Mouse (Mus musculus): ENCODE measurements at regions not wholly inside any gene's neighbourhood (a gene's known extent, or its start where the extent isn't known, plus 50 kb on each side); places are given as distances from the start of the nearest gene placed in this dataset.
A peak's percentile ranks its signal among the peaks of the same experiment; 100 is the strongest.

DNA sequence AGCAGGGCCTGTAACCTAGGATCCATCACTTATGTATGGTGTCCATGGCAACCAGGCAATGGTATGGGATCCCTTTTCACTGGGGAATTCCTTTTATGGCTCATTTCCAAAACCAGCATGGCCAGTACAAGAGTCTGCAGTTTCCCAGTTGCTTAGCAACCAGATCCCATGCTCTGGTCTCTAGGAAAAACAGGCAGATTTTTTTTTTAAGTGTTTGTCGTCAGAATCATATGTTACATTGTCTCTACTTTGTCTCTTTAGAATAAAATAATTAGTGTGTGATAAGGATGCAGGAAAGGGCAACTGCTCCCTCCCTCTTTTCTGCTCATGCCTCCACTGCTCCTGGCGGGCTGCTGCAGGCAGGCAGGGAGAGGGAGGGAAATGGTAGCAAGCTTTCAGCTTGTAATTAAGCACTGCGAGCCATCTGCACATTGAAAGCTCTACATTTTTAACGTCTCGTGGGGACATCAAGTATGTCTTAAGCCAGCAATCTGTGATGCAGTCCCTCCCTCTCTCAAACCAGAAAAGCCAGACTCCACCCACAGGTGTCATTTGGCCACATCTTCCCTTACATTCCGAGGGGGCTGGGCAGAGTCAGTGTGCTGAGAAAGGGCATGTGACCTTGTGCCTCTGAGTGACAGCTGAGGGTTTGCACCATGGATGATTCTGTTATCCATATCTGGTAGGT, 51.6 kb upstream of the March10 start:
- no peak overlapping the region for H3K4me3 ChIP-seq
- WGBS: 8% methylated on average over 6 of the region's 6 CpGs
- peak overlapping the region; percentile 28 for H3K4me2 ChIP-seq
- H3K9me3 ChIP-seq (replicated peaks): no peaks in the 10 kb centered on the region
- no peak; the same call in 1 of the 2 replicates for ATAC-seq (replicated peaks; ENCODE audit: insufficient number of reproducible peaks, insufficient read depth, low FRiP score, low read depth)
- peak overlapping the region; percentile 33 for H3K27ac ChIP-seq
- no peaks in the 10 kb centered on the region for H3K36me3 ChIP-seq
- peaks cover 66% of the 10 kb centered on the region for H3K4me1 ChIP-seq (replicated peaks)
- H3K9ac ChIP-seq: no peak overlapping the region
- H3K27me3 ChIP-seq: no peaks in the 10 kb centered on the region

DNA sequence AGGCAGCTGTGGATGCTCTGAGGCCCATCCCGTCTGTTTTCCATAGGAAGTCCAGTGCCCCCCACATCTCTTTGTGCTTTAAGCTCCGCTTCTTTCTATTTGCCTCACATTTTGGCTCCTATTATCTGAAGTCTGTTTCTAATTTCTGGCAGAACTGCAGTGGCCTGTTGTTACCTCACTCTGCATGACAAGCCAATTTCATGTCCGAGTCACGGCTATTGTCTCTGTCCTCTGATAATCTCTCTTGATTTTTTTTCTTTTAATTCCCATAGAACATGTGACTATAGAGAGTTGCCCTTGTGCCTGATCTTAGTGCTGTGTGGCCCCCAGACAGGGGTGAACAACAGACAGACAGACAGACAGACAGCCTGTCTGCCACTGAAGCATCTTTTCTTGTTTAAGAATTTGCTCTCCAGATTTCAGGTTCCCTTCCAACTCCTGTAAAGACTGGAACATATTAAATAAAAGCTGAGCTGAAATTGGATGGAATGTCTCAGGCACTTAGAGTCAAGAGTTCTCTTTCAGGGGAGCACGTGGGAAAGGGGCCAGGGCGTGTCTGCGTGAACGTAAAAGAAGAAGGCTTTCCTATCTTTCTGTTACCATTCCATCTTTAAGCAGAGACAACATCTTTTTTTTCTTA, 50.9 kb upstream of the March10 start:
- Histone ChIP-seq H3K4me1 (replicated peaks) (peaks cover 66% of the 10 kb centered on the region), H3K27me3 (no peaks in the 10 kb centered on the region), H3K27ac (peak overlapping the region; percentile 11; the same call in 1 of the 2 replicates), H3K9me3 (replicated peaks) (no peaks in the 10 kb centered on the region), H3K4me3 (no peak overlapping the region), H3K9ac (no peak overlapping the region), H3K36me3 (no peaks in the 10 kb centered on the region), H3K4me2 (no peak overlapping the region)
- 42% methylated on average over 8 of the region's 8 CpGs for WGBS
- no peak for ATAC-seq (replicated peaks; ENCODE audit: insufficient number of reproducible peaks, insufficient read depth, low FRiP score, low read depth)

Data from heart, embryonic 15.5 days (tissue).